Mouse (Mus musculus) heart, adult 2 months (tissue): ENCODE measurements around the gene 1700011L22Rik. TPM values are rescaled to one million over a fixed set of nuclear protein-coding genes. Genes with fewer than 3 reads are reported as not detected.

Experiments used
- DNase-seq, 2 experiments: peaks; one replicate each; pipeline ENCODE4 v3.0.0; 2021
- H3K27ac ChIP-seq: fragments of 200-600 bp; 2 replicates; pipeline ENCODE4 v1.8.1; 2022
- H3K27me3 ChIP-seq: fragments of 200-500 bp; 2 replicates; pipeline ENCODE4 v1.6.1; 2012; ENCODE audit warnings: mild to moderate bottlenecking, low read length, inconsistent platforms, mixed read lengths; ENCODE audit not compliant: control insufficient read depth, insufficient read depth
- H3K36me3 ChIP-seq: fragments of 200-500 bp; 2 replicates; pipeline ENCODE4 v1.6.1; 2012; ENCODE audit warnings: low read length, inconsistent platforms; ENCODE audit not compliant: control insufficient read depth, insufficient read depth
- H3K4me1 ChIP-seq: fragments of 200-500 bp; 2 replicates; pipeline ENCODE4 v1.6.1; 2011; ENCODE audit warnings: low read length; ENCODE audit not compliant: control insufficient read depth, insufficient read depth
- H3K4me3 ChIP-seq: fragments of 200-600 bp; 2 replicates; pipeline ENCODE4 v1.8.1; 2022
- H3K79me2 ChIP-seq: fragments of 200-500 bp; replicated peaks from 2 replicates; pipeline ENCODE4 v1.6.1; 2012; ENCODE audit warnings: mild to moderate bottlenecking, inconsistent platforms, low read length, moderate library complexity, mixed read lengths; ENCODE audit not compliant: control insufficient read depth, insufficient read depth
- H3K9ac ChIP-seq: fragments of 200-500 bp; 2 replicates; pipeline ENCODE4 v1.6.1; 2012; ENCODE audit warnings: low read depth, mild to moderate bottlenecking, control low read depth, inconsistent platforms, low read length, mixed read lengths
- CTCF ChIP-seq: fragments of 200-600 bp; IDR thresholded peaks from 2 replicates; pipeline ENCODE4 v1.8.1; 2022; ENCODE audit warnings: antibody characterized with exemption, mild to moderate bottlenecking, moderate library complexity
- EP300 ChIP-seq: fragments of 200-500 bp; IDR thresholded peaks from 2 replicates; pipeline ENCODE4 v1.6.1; 2011; ENCODE audit warnings: low read depth, low read length, control low read depth; ENCODE audit not compliant: insufficient read depth
- POLR2A ChIP-seq: fragments of 200-500 bp; IDR thresholded peaks from 2 replicates; pipeline ENCODE4 v1.6.1; 2011; ENCODE audit warnings: mild to moderate bottlenecking, low read depth, low read length, control low read depth; ENCODE audit not compliant: insufficient read depth
- WGBS: fragments of 180-500 bp; shearing (Covaris S2); methylation state at CpG from one replicate; pipeline ENCODE4 v1.1.7; 2018; 5-methylcytosine and 5-hydroxymethylcytosine counted together
- intact Hi-C: fragments of 180-260 bp; cut with DNase I; formaldehyde crosslinking; loops from one replicate; pipeline ENCODE4 v1.15.1; 2025
- polyA plus RNA-seq: library from polyadenylated mRNA; depleted of rRNA; stranded (reverse); fragments of >200 nt; gene quantifications from 2 replicates; pipeline ENCODE4 v1.2.3, GENCODE M21; 2012
- total RNA-seq, 2 experiments: library from RNA; stranded (reverse); gene quantifications; 2 replicates each; pipeline ENCODE4 v1.2.3; 2021

Gene 1700011L22Rik
- total and polyA plus RNA-seq, 3 experiments: not detected

DNA sequence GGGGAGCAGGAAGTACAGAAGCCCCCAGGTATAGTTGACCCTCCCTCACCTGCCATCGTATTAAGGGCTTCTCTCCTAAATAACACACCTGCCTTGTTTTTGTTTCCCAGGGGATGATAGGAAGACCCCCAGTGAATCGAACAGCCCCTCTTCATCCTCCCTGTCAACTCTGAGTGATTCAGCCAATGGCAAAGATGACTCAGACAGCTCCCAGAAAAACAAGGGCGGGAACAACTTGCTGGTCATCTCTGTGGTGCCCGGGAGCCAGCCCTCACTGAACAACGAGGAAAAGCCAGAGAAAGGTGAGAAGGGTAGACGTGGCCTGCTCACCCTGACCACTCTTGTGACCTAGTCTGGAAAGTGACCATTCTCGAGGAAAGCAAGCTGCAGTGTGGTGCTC lies 62.9 kb downstream of the 1700011L22Rik start:
- Histone ChIP-seq H3K36me3 (no peaks in the 10 kb centered on the region), H3K4me1 (no peaks in the 10 kb centered on the region), H3K27ac (no peak overlapping the region), H3K79me2 (no peaks in the 10 kb centered on the region), H3K27me3 (no peaks in the 10 kb centered on the region), H3K9ac (no peak overlapping the region), H3K4me3 (no peak overlapping the region)
- WGBS: 77% methylated on average over 7 of the region's 7 CpGs
- intact Hi-C loops: no loop called here
- no peak for DNase-seq
- TF ChIP-seq EP300: no peak

DNA sequence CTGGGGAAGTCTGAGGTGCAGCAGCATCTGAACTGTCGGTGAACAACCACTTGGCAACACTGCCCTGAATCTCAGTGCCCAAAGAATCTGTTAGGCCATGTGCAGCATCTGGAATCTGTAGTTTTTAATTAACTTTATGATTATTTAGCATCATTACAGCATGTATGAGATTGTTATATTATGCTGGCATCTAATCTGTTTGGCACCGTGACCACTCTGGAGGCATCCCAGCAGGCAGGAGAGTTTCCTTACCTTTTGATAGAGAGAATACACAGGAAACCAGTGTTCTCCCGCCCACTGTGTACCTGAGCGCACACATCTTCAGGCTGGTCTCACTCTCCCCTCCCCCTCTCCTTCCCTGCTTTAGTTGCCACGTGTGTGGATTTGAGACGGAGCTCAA lies 68.7 kb downstream of the 1700011L22Rik start:
- Histone ChIP-seq H3K27me3 (no peaks in the 10 kb centered on the region), H3K4me1 (no peaks in the 10 kb centered on the region), H3K36me3 (no peaks in the 10 kb centered on the region), H3K79me2 (no peaks in the 10 kb centered on the region), H3K9ac (no peak overlapping the region), H3K27ac (no peak overlapping the region), H3K4me3 (no peak overlapping the region)
- WGBS: 88% methylated on average over 6 of the region's 6 CpGs
- intact Hi-C loops: no loop called here
- no peak for DNase-seq
- TF ChIP-seq POLR2A (no peak), EP300 (no peak), CTCF (no peak)

DNA sequence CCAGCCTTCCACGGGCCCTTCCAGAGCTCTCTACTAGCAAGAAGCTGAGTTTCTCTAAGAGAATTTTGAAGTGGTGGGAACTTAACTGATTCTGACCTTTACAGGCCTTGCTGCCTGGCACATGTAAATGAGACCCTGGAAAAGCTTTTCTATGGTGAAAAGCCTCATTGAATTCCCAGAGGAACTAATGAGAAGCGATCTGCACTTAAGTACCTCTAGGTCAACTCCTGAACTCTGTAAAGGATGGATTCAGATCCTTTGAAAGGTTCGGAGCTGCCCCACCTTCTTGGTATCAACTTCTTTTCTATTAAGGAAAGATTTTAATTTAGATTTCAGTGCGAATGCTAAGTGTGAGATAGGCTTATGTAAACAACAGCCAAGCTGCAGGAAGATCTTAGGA lies 72.4 kb downstream of the 1700011L22Rik start:
- H3K4me3 ChIP-seq: no peak overlapping the region
- H3K9ac ChIP-seq: no peak overlapping the region
- no peaks in the 10 kb centered on the region for H3K4me1 ChIP-seq
- 78% methylated on average over 4 of the region's 4 CpGs for WGBS
- no peaks in the 10 kb centered on the region for H3K27me3 ChIP-seq
- H3K27ac ChIP-seq: no peak overlapping the region
- no peaks in the 10 kb centered on the region for H3K79me2 ChIP-seq
- TF ChIP-seq POLR2A: no peak
- TF ChIP-seq EP300: no peak
- no peak for TF ChIP-seq CTCF
- intact Hi-C loops: no loop called here
- H3K36me3 ChIP-seq: no peaks in the 10 kb centered on the region
- DNase-seq: no peak

DNA sequence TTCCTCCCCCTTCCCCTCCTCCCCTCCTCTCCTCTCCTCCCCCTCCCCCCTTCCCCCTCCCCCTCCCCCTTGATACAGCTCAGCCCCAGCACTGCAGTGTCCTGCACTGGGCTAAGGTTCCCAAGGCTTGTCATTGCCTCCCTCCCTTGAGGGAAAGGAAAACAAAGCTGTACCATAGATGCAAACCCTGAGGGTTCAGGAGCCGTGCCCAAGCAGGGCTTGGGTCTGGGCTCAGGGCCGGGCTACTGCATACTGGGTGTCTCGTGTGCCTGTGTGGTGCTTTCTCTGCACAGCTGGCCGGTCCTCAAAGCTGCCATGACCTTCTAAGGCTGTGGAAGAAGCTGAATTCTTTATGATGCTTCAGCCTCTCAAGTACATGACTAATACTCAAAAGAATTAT lies 74.8 kb downstream of the 1700011L22Rik start:
- DNase-seq: no peak
- no peaks in the 10 kb centered on the region for H3K4me1 ChIP-seq
- H3K9ac ChIP-seq: no peak overlapping the region
- no peaks in the 10 kb centered on the region for H3K36me3 ChIP-seq
- WGBS: 59% methylated on average over 4 of the region's 4 CpGs
- TF ChIP-seq POLR2A: no peak
- TF ChIP-seq CTCF: no peak
- no peak for TF ChIP-seq EP300
- H3K27me3 ChIP-seq: no peaks in the 10 kb centered on the region
- no peak overlapping the region for H3K4me3 ChIP-seq
- intact Hi-C loops: no loop called here
- H3K27ac ChIP-seq: no peak overlapping the region
- no peaks in the 10 kb centered on the region for H3K79me2 ChIP-seq

DNA sequence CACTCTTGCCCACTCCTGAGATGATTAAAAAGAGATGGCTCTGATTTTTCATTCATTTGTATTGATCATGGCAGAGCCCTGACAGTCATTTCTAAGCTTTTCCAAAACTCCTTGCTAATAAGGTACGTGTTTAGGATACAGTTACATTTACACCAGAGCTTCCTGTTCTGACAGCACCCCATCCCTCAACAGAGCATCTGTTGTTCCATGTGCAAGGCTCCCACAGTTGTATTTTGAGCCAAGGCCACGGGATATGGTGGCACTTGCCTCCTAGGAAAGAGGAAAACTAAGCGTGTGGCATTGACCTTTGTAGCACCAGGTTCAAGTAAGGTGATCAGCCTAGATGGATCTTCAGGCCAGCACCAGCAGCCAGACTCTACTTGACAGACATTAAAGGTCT lies 83.1 kb downstream of the 1700011L22Rik start:
- H3K27me3 ChIP-seq: no peaks in the 10 kb centered on the region
- H3K4me1 ChIP-seq: peaks cover 9% of the 10 kb centered on the region
- H3K27ac ChIP-seq: no peak overlapping the region
- H3K36me3 ChIP-seq: no peaks in the 10 kb centered on the region
- intact Hi-C loops: no loop called here
- no peaks in the 10 kb centered on the region for H3K79me2 ChIP-seq
- WGBS: 84% methylated on average over 3 of the region's 3 CpGs
- no peak for DNase-seq
- H3K9ac ChIP-seq: no peak overlapping the region
- TF ChIP-seq CTCF (no peak), EP300 (no peak), POLR2A (no peak)
- no peak overlapping the region for H3K4me3 ChIP-seq

DNA sequence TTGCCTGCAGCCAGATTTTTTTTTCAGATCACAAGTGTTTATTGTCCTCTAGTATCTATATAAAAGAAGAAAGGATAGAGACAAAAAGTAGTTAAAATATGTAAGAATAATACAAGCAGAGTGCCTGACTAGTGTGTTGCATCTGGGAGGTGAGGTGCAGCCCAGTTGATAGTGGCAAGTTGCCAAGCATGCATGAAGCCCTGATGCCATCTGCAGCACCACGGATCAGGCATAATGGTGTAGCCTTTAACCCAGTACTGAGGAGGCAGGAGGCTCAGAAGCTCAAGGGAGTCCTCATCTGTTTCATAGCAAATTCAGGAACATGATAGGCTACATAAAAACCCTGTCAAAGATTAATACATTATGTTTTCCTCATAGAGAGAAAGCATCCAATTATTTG lies 84.0 kb downstream of the 1700011L22Rik start:
- 8% methylated on average over 1 of the region's 1 CpGs for WGBS
- intact Hi-C loops: no loop called here
- peaks cover 12% of the 10 kb centered on the region for H3K4me1 ChIP-seq

More for the DNA sequence above, 84.0 kb downstream of the 1700011L22Rik start:
- no peaks in the 10 kb centered on the region for H3K27me3 ChIP-seq
- H3K36me3 ChIP-seq: 0 out of 2 replicates have a peak, but pooled peaks cover 3% of the 10 kb centered on the region
- H3K4me3 ChIP-seq: no peak overlapping the region
- no peaks in the 10 kb centered on the region for H3K79me2 ChIP-seq
- TF ChIP-seq EP300 (no peak), CTCF (no peak), POLR2A (no peak)
- no peak overlapping the region for H3K27ac ChIP-seq
- no peak overlapping the region for H3K9ac ChIP-seq
- DNase-seq: no peak
